Mouse (Mus musculus): Measurements from ENCODE around the gene Nid2. TPM values are rescaled to one million over a fixed set of nuclear protein-coding genes. Genes with fewer than 3 reads are reported as not detected.

Nid2 gene
- polyA plus RNA-seq, 1 experiment from 2014 or later, result 108 TPM

DNA sequence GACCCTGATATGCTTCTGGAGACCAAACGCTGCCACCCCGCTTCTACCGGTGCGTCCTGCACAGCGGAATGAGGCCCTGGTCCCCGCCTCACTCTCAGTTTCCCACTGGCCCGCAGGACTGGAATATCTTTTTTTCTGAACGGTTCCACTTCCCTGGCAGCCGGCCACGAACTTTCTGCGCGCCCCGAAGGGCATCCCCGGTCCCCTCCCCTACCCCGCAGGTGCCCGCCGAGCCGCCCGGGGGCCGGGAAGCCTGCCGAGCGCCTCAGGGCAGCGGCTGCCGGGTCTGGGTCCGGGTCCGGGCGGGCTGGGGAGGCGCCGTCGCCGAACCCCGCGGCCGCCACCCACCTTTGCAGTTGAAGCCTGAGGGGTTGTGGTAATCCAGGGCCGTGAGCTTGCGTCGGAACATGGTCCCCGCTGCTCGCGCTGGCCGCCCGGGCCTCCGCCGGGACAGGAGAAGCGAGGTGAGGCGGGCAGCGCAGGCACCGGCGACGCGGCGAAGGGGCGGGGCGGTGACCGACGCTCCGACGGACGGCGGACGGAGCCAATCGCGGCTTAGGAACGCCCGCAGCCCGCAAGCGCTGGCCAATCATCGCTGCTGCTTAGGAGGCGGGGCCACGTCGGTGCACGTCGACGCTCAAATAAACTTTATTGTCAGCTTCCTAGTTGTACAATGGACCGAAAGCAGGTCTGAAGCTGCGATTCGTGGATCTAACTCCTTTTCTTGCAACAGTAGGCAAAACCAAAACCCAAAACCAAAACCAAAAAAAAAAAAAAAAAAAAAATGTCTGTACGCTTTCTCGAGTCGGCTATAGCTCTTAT is 72.5 kb downstream of the Nid2 start, which contains the start of gene Rtraf:
TSS of gene Rtraf (minus strand) at position 504 of the 822 bp plus-strand sequence.
- Histone ChIP-seq H3K4me2 (peak within 1 kb of the TSS; percentile 75), H3K27me3 (no peaks in the 10 kb centered on the region), H3K9ac (peak within 1 kb of the TSS; percentile 93), H3K4me1 (peaks cover 18% of the 10 kb centered on the region), H3K36me3 (peaks cover 25% of the 10 kb centered on the region), H3K9me3 (no peaks in the 10 kb centered on the region), H3K4me3 (peak within 1 kb of the TSS; percentile 91), H3K27ac (peak within 1 kb of the TSS; percentile 89)
- under 1% methylated on average over 80 of the region's 80 CpGs for WGBS
- peak; percentile 99 for ATAC-seq (ENCODE audit: borderline replicate concordance, extremely low read depth, low FRiP score, low TSS enrichment)

DNA sequence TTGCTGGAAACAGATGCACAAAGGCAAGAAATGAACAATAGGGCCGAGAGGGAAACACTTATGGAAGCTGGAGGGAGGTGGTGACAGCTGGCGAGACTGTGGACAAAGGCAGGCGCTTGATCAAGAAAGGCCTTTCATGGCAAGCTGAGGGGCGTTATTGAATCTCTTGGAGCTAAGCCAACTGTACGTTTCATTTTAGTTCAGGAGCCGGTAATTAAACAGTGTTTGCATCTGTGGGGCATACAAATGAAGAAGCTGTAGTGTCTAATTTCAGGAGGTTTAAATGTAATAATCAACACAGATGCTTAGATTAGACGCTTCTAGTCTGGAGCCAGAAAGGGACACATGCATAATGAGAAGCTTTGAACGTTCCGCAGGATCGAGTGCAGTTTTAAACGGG is 74.4 kb downstream of the Nid2 start:
- Histone ChIP-seq H3K4me3 (no peak overlapping the region), H3K27ac (no peak overlapping the region), H3K9ac (no peak overlapping the region), H3K36me3 (peaks cover 12% of the 10 kb centered on the region), H3K9me3 (no peaks in the 10 kb centered on the region), H3K4me1 (peaks cover 18% of the 10 kb centered on the region), H3K4me2 (no peak overlapping the region), H3K27me3 (no peaks in the 10 kb centered on the region)
- WGBS, result 53% methylated on average over 11 of the region's 11 CpGs
- ATAC-seq (ENCODE audit: borderline replicate concordance, extremely low read depth, low FRiP score, low TSS enrichment), result no peak

DNA sequence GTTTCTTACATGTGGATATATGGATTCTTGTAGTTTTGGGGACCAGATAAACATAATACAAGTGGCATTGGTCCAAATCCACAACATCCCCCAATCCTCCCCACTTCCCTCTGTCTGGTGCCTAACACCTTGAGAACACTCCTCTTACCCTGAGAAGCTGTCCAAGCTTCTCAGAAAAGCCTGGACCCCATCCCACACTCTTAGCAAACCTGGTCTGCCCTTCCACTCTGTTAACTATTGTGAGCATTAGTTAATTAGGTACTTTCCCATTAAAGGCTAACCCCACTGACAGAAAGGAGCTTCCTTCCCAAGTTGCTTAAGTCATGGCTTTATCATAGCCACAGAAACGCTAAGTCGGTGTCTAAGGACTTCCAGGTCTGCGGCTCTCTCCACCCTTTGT is 85.2 kb downstream of the Nid2 start:
- no peak overlapping the region for H3K4me3 ChIP-seq
- 82% methylated on average over 3 of the region's 3 CpGs for WGBS
- no peak for ATAC-seq (ENCODE audit: borderline replicate concordance, extremely low read depth, low FRiP score, low TSS enrichment)

DNA sequence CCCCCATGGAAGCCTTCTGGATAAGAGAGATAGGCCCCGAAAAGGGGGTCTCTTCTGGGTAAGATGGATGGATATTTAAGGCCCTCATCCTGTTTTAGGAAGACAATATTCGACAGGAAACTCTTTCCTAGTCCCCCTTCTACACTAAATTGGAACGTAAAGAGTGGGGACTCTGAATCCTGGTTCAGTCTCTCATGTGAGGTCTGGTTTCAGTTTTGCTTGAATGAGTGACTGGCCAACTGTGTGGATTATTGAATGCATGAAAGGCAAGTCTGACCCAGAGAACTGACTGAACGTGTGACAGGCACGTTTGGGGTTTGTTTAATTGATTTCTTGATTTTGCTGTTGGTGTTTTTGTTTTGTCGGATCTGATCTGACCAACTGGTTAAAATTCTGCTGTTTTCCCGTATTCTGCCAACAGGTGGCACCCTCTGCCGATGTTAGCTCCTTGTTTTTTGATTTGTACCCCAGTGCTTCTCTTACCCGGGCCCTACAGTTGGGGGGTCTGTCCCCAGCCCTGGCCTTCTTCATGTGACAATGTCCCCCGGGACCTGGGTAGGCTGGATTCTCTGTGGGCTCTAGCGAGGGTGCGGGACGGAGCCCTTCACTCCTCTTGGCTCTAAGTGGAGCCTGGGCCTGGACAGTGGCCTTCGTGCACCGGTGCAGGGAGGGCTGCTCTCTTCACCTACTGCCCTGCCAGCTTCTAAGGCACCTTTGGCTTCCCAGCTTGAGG is 88.7 kb downstream of the Nid2 start:
- no peaks in the 10 kb centered on the region for H3K27me3 ChIP-seq
- no peaks in the 10 kb centered on the region for H3K36me3 ChIP-seq
- H3K4me2 ChIP-seq, result peak overlapping the region; percentile 50
- 23% methylated on average over 15 of the region's 15 CpGs for WGBS
- H3K9me3 ChIP-seq, result no peaks in the 10 kb centered on the region
- peak overlapping the region; percentile 32; the same call in 1 of the 2 replicates for H3K9ac ChIP-seq
- H3K27ac ChIP-seq, result no peak overlapping the region
- H3K4me3 ChIP-seq, result peak overlapping the region; percentile 26
- ATAC-seq (ENCODE audit: borderline replicate concordance, extremely low read depth, low FRiP score, low TSS enrichment), result no peak
- H3K4me1 ChIP-seq, result no peaks in the 10 kb centered on the region; the same call in 1 of the 2 replicates

More for the DNA sequence above, 85.2 kb downstream of the Nid2 start:
- Histone ChIP-seq H3K4me1 (no peaks in the 10 kb centered on the region; the same call in 1 of the 2 replicates), H3K36me3 (no peaks in the 10 kb centered on the region), H3K9ac (no peak overlapping the region), H3K9me3 (no peaks in the 10 kb centered on the region), H3K27ac (no peak overlapping the region), H3K4me2 (no peak overlapping the region), H3K27me3 (no peaks in the 10 kb centered on the region)

DNA sequence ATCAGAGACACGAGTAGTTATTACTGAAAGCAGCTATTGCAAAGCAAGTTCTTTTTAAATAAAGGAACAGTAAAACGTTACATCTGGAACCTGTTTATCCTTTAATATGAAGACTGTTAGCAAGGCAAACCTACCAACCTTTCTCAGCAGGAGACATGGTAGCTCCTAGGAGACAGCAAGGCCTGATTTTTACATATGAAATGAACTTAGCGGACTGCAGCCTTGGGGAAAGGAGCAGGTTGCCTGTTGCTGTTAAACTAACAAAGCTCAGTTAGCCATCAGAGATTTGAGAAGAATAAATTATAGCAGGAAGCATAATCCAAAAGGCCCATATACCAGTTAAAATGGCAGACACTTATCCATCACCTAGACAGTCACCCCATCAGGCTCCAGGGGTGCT is 102.4 kb downstream of the Nid2 start:
- no peaks in the 10 kb centered on the region for H3K4me1 ChIP-seq
- no peaks in the 10 kb centered on the region for H3K36me3 ChIP-seq
- no peak overlapping the region for H3K9ac ChIP-seq
- H3K27me3 ChIP-seq, result no peaks in the 10 kb centered on the region
- H3K4me2 ChIP-seq, result no peak overlapping the region
- WGBS, result 44% methylated on average over 3 of the region's 3 CpGs
- H3K27ac ChIP-seq, result no peak overlapping the region
- no peak overlapping the region for H3K4me3 ChIP-seq
- ATAC-seq (ENCODE audit: borderline replicate concordance, extremely low read depth, low FRiP score, low TSS enrichment), result no peak
- no peaks in the 10 kb centered on the region for H3K9me3 ChIP-seq

DNA sequence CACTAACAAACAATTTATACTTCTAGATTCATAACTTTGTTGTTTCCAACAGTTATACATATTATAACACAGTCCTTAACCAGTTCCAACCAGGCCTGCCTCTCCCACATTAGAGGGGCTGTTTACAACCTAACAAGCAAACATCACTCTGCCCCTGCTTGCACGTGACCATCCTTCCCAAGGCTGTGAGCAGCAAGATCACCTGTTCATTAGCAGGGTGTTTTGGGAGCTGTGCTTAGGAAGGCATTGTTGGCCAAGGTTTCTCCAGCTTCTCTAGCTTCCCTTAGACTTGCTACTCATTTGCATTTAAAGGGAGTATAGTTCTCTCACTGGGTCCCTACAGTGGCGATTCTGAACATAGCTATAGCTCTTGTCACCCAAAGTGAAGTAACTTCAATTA is 107.2 kb downstream of the Nid2 start:
- ATAC-seq (ENCODE audit: borderline replicate concordance, extremely low read depth, low FRiP score, low TSS enrichment), result no peak
- Histone ChIP-seq H3K27me3 (no peaks in the 10 kb centered on the region), H3K27ac (no peak overlapping the region), H3K4me1 (no peaks in the 10 kb centered on the region), H3K4me3 (no peak overlapping the region), H3K36me3 (no peaks in the 10 kb centered on the region), H3K4me2 (no peak overlapping the region), H3K9me3 (no peaks in the 10 kb centered on the region), H3K9ac (no peak overlapping the region)
- 75% methylated on average over 2 of the region's 2 CpGs for WGBS

DNA sequence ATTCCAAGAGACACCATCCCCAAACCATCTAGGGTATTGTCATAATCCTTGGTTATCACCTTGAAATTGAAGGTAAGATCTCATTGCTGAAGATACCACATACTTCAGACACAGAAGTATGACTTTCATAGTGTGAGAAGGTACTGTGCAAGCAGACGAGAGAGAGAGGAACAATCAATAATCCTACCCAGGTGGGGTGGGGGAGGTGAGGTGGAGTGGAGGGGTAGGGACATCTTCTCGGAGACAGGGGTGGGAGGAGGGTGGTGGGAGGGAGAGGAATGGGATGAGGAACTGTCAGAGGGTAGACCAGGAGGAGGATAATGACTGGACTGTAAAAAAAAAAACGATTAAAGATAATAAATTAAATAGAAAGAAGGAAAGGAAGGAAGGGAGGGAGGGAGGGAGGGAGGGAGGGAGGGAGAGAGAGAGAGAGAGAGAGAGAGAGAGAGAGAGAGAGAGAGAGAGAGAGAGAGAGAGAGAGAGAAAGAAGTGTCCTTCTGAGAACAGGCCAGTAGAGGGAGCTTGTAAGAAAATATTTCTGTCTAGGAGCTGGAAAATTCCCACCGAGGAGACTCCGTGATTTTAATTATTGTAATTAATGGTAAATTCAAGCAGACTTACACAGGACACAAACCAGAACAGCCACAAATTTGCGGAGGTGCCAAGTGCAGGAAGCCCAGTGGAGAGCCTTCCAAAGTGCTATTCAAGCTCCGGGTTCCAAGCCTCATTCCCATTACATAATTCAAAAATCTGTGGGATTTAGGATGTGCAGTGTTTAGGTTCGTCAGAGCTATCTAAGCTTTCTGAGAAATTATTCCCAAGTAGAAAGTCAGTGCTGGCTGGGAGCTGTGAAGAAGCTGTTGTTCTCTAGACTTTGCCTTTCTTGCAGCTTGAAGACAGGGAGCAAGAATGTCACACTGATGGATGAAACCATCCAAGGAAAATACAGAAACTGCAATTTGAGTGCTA is 108.0 kb downstream of the Nid2 start:
- H3K9me3 ChIP-seq, result no peaks in the 10 kb centered on the region
- no peak overlapping the region for H3K4me3 ChIP-seq
- H3K9ac ChIP-seq, result no peak overlapping the region
- no peak overlapping the region for H3K4me2 ChIP-seq
- H3K36me3 ChIP-seq, result no peaks in the 10 kb centered on the region
- no peak overlapping the region for H3K27ac ChIP-seq
- ATAC-seq (ENCODE audit: borderline replicate concordance, extremely low read depth, low FRiP score, low TSS enrichment), result no peak
- peaks cover 3% of the 10 kb centered on the region; the same call in 1 of the 2 replicates for H3K4me1 ChIP-seq
- H3K27me3 ChIP-seq, result no peaks in the 10 kb centered on the region
- WGBS, result 38% methylated on average over 8 of the region's 8 CpGs

DNA sequence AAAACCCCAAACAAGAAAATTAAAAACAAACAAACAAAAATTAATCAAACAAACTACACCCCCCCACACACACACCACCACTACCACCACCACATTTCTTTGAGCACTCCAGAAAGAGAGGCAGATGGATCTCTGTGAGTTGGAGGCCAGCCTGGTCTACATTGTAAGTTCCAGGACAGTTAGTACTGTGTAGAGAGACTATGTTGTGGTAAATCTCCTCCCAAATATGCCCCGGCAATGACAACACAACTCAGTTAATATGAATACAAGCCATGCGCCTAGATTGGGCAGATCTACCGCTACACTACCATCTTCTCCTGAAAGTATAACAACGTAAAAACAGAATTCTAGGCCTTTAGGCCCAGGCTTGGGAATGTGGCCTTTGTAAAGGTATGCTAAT is 109.2 kb downstream of the Nid2 start:
- 90% methylated on average over 4 of the region's 4 CpGs for WGBS

More for the DNA sequence above, 109.2 kb downstream of the Nid2 start:
- H3K9me3 ChIP-seq, result no peaks in the 10 kb centered on the region
- H3K4me2 ChIP-seq, result no peak overlapping the region
- no peaks in the 10 kb centered on the region for H3K27me3 ChIP-seq
- H3K36me3 ChIP-seq, result no peaks in the 10 kb centered on the region
- H3K27ac ChIP-seq, result no peak overlapping the region
- H3K9ac ChIP-seq, result no peak overlapping the region
- no peak overlapping the region for H3K4me3 ChIP-seq
- no peak for ATAC-seq (ENCODE audit: borderline replicate concordance, extremely low read depth, low FRiP score, low TSS enrichment)
- H3K4me1 ChIP-seq, result peaks cover 4% of the 10 kb centered on the region; the same call in 1 of the 2 replicates

Other genes with a start within 250 kb of the Nid2 start
- gene Gm2244, start 201.3 kb upstream of the Nid2 start, polyA plus RNA-seq (2015; fragmentation: Nextera tagmentation; extraction: Ambion mirVana), result not detected in 2 replicates
- 2.1 and 2.3 TPM in 2 replicates for gene Gm2237, start 166.1 kb upstream of the Nid2 start, polyA plus RNA-seq (2015; fragmentation: Nextera tagmentation; extraction: Ambion mirVana)
- not detected in 2 replicates for gene Gm5458, start 148.7 kb upstream of the Nid2 start, polyA plus RNA-seq (2015; fragmentation: Nextera tagmentation; extraction: Ambion mirVana)
- gene Rtraf, start 72.6 kb downstream of the Nid2 start, polyA plus RNA-seq (2015; fragmentation: Nextera tagmentation; extraction: Ambion mirVana), result 202 and 204 TPM in 2 replicates
- gene Gng2, start 226.4 kb downstream of the Nid2 start, polyA plus RNA-seq (2015; fragmentation: Nextera tagmentation; extraction: Ambion mirVana), result 71.5 and 73.0 TPM in 2 replicates